Mouse (Mus musculus) ES-CJ7 (cell line): Measurements from ENCODE around the gene Gpr146.
"Not testable (repeated sequence)": the region's sequence is repeated elsewhere in the genome, so short reads cannot be mapped to it uniquely, and the experiment has no call there.

Experiments
- DNase-seq: peaks from one replicate; pipeline ENCODE4 v3.0.0; 2011; ENCODE audit warnings: low read depth, low spot score

The Gpr146 gene

GRCm38 (mm10) chr5:139381586-139382513 lies 4.4 kb downstream of the Gpr146 start:
- no peak for DNase-seq

- no peak for DNase-seq
Measured at GRCm38 (mm10) chr5:139382760-139383159, 5.3 kb downstream of the Gpr146 start.

GRCm38 (mm10) chr5:139383234-139383633 lies 5.7 kb downstream of the Gpr146 start:
- DNase-seq = no peak

GRCm38 (mm10) chr5:139384531-139384930 lies 7.0 kb downstream of the Gpr146 start:
- DNase-seq = no peak

- no peak for DNase-seq
Measured at GRCm38 (mm10) chr5:139386047-139386446, 8.6 kb downstream of the Gpr146 start.

- no peak for DNase-seq
Measured at GRCm38 (mm10) chr5:139387329-139388194, 10.1 kb downstream of the Gpr146 start.

- no peak for DNase-seq
Measured at GRCm38 (mm10) chr5:139388195-139388570, 10.7 kb downstream of the Gpr146 start.

DNA sequence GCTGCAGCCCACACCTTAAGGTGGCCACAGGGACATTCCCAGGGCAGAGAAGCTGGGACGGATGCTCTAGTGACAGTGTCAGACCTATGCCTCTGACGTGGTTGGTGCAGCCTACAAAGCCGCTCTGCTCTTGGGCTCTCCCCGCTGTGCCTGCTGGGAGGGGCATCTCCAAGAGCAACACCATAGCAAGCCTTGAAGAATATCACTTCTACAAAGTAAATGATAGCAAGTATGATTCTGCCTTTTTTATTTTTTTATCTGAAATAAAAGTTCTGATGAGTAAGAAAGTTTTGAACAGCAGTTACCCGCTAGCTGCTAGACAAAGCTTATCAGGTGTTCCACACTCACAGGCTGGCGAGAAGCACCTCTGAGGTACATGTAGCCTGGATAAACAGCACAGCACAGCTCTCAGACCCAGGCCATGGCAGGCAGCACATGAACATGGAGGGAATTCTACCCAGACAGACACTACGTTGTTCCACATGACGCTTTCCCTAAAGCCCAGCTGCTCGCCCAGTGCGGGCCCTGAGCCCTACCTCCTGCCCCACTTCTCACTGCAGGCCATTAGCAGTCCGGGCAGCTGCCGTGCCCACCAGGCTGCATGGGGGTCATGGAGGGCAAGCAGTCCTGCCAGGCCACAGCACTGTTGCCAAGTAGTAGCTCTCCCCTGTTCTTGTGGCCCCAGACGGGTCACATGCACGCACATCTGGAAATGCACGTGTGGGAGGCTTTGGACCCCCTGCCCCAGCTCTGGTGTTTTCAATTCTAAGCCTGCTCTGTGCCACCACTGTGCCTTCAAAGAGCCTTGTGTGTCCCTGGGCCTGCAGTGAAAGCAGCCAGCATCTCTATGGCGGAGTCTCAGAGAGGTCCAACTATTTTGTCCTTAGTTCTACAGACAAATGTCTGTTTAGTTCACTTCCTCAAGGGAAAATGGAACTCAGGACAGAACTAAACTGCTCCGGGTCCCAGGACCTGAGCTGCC lies 11.5 kb downstream of the Gpr146 start:
- no peak for DNase-seq

DNA sequence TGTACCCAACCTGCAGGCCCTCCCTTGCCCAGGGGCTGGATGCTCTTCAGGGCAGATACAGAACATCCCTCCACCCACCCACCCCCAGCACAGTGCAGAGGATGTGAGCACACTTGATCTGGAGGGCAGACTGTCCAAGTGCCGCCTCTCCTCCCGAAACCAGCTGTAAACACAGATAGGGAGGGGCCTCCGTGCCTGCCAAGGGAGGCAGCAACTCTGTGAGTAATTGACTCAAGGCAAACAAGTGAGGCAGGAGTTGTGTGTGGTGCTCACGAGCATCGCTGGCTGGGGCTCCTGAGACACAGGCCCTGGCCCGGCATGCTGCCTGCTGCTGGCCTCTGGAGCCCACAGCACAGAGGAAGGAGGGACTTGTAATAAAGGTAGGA lies 12.2 kb downstream of the Gpr146 start:
- no peak for DNase-seq

DNA sequence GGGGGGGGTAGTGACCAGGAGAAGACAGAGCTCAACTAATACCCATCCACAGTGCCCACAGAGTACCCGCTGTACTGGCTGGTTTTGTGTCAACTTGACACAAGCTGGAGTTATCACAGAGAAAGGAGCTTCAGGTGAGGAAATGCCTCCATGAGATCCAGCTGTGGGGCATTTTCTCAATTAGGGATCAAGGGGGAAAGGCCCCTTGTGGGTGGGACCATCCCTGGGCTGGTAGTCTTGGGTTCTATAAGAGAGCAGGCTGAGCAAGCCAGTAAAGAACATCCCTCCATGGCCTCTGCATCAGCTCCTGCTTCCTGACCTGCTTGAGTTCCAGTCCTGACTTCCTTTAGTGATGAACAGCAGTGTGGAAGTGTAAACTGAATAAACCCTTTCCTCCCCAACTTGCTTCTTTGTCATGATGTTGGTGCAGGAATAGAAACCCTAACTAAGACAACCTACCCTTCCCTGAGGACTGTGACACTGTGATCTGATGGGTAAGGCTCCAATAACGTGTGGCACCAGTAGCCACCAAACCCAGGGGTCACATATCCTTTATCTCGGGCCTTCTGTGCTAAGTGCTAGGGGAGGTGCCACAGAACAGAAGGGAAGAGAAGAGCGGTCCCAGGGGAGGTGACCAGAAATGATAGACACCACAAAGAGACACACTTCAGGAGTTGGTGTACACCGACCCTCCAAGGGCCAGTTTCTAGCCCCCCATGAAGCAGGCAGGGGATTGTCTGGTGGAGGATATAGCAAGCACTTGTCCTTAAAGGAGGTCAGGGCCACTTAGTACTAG lies 13.0 kb downstream of the Gpr146 start:
- not testable (repeated sequence) for DNase-seq

DNA sequence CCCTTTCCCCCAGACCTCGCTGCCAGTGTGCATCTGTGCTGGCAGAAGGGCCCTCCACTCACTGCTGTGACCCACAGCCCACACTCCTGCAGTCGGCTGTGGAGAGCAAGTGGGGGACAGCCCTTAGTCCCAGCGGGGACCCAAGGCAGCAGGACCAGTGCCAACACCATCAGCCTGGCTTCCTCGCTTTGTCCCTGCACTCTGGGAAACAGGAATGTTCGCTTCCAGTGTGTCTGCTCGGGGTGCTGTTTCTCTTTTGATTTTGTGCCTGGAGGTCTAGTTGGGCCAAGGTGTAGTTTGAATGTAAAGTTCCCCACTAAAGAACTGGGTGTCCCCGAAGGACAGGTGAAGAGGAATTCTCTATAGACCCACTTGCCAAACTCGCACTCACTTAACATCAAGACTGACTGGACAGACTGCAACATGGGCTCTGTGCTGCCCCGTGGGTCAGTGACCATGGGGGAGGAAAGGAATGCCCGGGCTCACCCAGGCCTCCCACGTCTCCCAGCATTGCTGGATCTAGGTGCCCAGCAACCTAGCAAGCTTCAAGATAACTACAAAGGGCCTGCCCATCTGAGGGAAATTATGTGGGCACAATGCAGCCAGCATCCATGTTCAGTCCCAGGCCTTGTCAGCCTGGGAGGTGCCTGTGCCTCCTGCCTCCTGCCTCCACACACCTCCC lies 14.0 kb downstream of the Gpr146 start:
- DNase-seq = no peak

GRCm38 (mm10) chr5:139392219-139393196 lies 15.0 kb downstream of the Gpr146 start:
- no peak for DNase-seq

DNA sequence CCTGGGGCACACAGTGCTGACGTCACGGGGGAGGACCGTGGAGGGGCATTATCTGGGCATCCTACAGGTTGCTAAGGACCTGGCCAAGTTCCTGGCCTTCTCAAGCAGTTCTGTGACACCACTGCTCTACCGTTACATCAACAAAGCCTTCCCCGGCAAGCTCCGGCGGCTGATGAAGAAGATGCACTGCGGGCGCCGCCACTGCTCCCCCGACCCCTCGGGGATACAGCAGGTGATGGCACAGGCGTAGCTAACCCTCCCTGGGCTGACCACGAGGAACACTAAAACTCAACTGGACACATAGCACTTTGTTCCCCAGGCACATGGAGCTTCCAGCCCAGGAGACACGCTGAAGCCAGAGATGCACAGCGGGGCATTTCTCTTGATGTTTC lies 15.7 kb downstream of the Gpr146 start:
- no peak for DNase-seq

- no peak for DNase-seq
Measured at GRCm38 (mm10) chr5:139394399-139394798, 16.9 kb downstream of the Gpr146 start.

DNA sequence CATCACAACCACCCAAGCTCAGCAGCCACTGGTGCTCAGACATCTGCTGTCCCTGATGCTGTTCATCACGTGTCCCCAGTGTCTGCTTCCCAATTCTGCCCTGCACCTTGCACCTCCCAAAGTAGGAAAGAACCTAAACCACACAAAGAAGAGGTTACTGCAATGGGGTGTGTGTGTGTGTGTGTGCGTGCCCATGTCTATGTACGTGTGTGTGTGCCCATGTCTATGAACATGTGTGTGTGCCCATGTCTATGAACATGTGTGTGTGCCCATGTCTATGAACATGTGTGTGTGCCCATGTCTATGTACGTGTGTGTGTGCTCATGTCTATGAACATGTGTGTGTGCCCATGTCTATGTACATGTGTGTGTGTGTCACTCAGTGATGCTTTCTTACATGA lies 18.0 kb downstream of the Gpr146 start:
- no peak for DNase-seq

- no peak for DNase-seq
Measured at GRCm38 (mm10) chr5:139397359-139397916, 19.9 kb downstream of the Gpr146 start.

DNA sequence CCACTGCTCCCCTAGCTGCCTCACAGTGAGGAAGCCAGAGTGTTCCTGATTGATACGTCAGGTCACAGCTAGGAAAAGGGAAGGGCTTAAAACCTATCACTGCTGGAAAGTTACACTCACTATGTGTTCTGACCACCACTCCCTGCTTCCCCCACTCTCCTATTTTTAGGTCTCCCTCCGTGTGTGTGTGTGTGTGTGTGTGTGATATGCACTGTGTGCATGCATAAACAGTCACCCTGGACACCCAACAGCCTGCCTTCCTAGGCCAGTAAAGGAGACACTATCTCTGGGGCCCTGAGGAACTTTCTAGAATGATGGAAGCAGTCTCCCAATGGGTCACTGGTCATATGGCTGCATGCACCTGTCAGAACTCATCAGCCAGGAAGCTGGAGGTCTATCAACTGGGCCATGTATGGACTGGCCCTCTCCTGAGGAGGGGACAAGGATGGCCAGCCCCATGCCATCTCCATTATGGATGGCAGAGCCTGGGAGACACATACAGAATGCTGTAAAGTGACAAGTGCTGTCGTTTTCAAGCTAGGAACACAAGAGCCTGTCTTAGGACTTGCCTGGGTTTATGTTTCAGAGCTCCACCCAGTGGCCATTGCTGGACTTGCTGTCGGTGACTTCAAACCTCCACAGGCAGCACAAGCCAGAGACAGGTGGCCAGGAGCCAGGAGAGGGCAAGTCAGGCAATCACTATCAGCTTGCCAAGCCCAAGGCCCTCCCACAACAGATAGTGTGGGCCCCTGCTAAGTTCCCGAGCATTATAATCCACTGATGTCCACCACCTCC lies 20.7 kb downstream of the Gpr146 start:
- peak; percentile 86 for DNase-seq

GRCm38 (mm10) chr5:139398786-139399185 lies 21.3 kb downstream of the Gpr146 start:
- DNase-seq = no peak
